Mouse (Mus musculus) gonadal fat pad, adult 2 months (tissue): ENCODE measurements around the gene Mindy4. TPM values are rescaled to one million over a fixed set of nuclear protein-coding genes. Genes with fewer than 3 reads are reported as not detected.

Source experiments
- polyA plus RNA-seq: library from polyadenylated mRNA; depleted of rRNA; stranded (reverse); fragments of >200 nt; gene quantifications from 2 replicates; pipeline ENCODE4 v1.2.3, GENCODE M21; 2012; rRNA removed

Mindy4 gene
- polyA plus RNA-seq, 1 experiment = 10.5 TPM

Other genes starting within 250 kb of the Mindy4 start
- gene Nod1, start 230.8 kb upstream of the Mindy4 start, polyA plus RNA-seq = 28.7 and 30.7 TPM in 2 replicates
- 8.2 and 10.3 TPM in 2 replicates for gene Ggct, start 210.4 kb upstream of the Mindy4 start, polyA plus RNA-seq
- 38.8 and 43.2 TPM in 2 replicates for gene Gars, start 165.4 kb upstream of the Mindy4 start, polyA plus RNA-seq
- gene Crhr2, start 70.4 kb upstream of the Mindy4 start, polyA plus RNA-seq = 0.54 and 0.63 TPM in 2 replicates
- 81.8 and 113 TPM in 2 replicates for gene Inmt, start 28.3 kb upstream of the Mindy4 start, polyA plus RNA-seq
- 355 and 516 TPM in 2 replicates for gene Aqp1, start 133.0 kb downstream of the Mindy4 start, polyA plus RNA-seq
- gene Ghrhr, start 172.9 kb downstream of the Mindy4 start, polyA plus RNA-seq = 1.2 and 1.8 TPM in 2 replicates
- 6.2 and 6.6 TPM in 2 replicates for gene Adcyap1r1, start 248.6 kb downstream of the Mindy4 start, polyA plus RNA-seq